Mouse (Mus musculus): ENCODE data around the gene Fam83f.

DNA sequence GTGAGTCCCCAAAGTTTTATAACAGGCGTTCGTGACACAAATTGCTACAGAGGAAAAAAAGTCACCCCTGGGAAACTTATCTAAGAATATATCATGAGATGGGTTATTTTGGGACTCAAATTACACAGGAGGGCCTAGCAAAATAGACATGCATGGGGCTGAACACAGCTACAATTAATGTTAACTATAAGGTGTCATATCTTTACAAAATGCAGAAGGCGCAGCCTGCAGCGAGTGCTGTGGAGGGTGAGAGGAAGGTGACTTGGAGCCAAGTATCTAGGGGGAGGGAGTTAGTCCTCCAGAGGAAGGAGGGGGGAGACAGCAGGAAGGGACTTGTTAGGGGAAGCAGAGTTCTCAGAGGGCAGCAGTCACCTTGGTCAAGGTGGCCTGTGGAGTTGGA is 7.2 kb upstream of the Fam83f start:
- TF ChIP-seq CTCF (IDR thresholded peaks at IDR 0.05) (no peak), POLR2A (IDR thresholded peaks at IDR 0.05; ENCODE audit: insufficient read depth, low read depth, low read length) (no peak)
